Mouse (Mus musculus): ENCODE measurements around the gene Lrrc66.
A peak's percentile ranks its signal among the peaks of the same experiment; 100 is the strongest.

The Lrrc66 gene

GRCm38 (mm10) chr5:73632291-73632690, at the start of gene Lrrc66:
TSS of gene Lrrc66 (minus strand) at chr5:73632526.
- no peak for DNase-seq (ENCODE audit: low read depth, low spot score)

DNA sequence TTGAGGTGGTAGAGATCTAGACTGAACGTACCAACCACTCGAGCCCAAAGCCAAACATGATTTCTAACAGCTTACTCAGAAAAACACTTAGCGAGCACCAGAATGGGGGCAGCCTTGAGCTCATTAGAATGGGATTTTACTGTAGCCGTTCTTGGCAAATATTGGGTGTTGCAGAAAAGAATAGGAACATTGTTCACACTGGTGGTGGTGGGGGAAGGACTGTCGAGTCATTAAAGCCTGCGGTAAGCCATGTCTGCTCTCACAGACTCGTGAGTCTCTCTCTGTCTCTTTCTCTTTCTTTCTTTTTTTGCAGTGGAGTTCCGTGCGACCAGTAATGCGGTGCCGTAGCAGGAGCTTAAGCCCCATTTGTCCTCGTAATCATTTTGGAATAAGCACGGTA, 44.3 kb upstream of the Lrrc66 start:
- peak; percentile 74 for DNase-seq (ENCODE audit: low read depth, low spot score)

DNA sequence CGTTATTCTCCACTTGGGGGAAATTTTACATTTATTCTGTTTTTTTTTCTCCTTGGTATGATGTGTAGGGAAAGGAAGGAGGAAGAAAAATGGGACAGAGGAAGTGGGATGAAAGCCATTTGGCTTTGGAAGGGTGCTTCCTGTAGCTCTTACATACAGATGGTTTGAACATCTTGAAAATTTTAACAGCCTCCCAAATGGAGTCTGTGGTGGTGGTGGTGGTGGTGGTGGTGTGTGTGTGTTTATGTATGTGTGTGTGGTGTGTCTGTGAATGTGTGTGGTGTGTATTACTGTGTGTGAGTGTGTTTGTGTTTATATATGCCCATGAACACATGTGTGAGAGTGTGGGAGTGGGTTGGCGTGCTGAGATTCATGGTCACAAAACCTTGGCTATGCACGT, 43.3 kb upstream of the Lrrc66 start:
- DNase-seq (ENCODE audit: low read depth, low spot score) = peak; percentile 31

GRCm38 (mm10) chr5:73669386-73669785, 37.1 kb upstream of the Lrrc66 start:
- DNase-seq (ENCODE audit: low read depth, low spot score) = no peak

DNA sequence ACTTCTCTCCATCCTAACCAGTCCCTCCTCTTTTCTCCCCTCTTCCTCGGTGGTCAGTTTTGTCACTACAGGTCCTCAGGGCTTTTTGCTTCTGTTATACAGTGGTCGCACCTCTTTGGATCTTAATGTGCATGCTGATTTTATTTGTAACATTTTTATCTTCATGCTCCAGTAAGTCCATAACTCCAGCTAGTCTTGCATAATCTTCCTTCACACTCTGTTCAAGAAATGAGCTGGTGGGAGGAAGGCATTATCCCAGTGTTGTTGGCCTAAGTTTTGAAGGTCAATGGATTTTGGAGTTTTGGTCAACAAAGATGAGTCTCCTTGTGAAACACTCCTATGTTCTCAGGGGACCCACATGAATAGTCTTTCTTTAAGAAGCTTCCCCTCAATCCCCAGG, 35.6 kb upstream of the Lrrc66 start:
- no peak for DNase-seq (ENCODE audit: low read depth, low spot score)

DNA sequence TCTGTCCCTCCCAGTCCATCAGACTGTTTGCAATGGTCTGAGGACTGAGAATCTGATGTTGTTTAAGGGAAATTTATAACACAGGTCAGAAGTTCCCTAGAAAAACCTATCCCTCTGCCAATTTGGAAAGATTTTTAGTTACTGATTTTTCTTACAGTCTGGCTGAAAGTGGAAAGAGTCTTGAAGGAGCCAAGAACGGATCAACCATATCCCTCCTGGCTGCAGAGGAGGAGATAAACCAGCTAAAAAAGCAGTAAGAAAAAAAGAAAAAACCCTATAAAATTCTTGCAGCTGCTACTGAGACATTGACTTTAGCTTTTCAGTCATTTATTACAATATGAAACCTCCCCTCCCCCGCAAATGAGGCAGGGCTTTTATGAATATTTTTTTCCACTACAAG, 34.4 kb upstream of the Lrrc66 start:
- no peak for DNase-seq (ENCODE audit: low read depth, low spot score)

DNA sequence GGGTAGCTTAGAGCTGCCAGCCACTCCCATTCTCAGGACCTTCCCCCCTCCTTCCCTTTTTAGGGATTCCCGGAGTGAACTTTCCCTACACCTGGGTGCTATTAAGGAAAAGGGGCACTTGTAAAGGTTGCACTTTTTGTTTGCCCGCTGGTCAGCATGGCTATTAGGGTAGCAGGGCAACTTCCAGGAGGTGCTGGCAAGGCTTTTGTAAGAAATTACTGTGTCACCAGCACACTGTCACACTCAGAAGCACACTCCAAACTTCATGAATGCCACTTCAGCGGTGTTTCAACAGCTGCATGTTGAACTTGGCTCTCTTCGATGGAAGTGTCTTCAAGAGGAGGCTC, 19.5 kb upstream of the Lrrc66 start:
- DNase-seq (ENCODE audit: low read depth, low spot score) = no peak

GRCm38 (mm10) chr5:73651061-73651854, 18.9 kb upstream of the Lrrc66 start, which contains the start of gene Spata18:
TSS of gene Spata18 (plus strand) at chr5:73651379.
- no peak for DNase-seq (ENCODE audit: low read depth, low spot score)

GRCm38 (mm10) chr5:73650365-73650964, 18.1 kb upstream of the Lrrc66 start:
- DNase-seq (ENCODE audit: low read depth, low spot score) = peak; percentile 31

GRCm38 (mm10) chr5:73647261-73647900, 15.1 kb upstream of the Lrrc66 start, which contains the start of gene Sgcb:
TSS of gene Sgcb (minus strand) at chr5:73647790.
- peak; percentile 91 for DNase-seq (ENCODE audit: low read depth, low spot score)

DNA sequence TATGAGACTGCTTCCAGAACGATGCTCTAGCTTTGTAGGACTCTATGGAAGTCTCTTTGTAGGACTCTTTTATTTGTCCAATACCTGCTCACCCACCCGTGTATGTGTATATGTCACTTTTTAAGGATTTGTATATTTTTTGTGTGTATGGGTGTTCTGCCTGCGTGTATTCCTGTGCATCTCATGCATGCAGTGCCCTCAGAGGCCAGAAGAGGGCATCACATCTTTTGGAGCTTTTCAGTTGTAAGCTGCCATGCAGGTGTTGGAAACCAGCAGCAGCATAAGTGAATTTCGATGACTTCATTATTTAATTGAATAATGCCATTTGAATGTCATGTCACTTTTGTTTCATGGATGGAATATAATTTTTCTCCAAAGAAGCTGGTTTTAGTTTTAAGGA, 9.8 kb upstream of the Lrrc66 start:
- DNase-seq (ENCODE audit: low read depth, low spot score) = peak; percentile 55

DNA sequence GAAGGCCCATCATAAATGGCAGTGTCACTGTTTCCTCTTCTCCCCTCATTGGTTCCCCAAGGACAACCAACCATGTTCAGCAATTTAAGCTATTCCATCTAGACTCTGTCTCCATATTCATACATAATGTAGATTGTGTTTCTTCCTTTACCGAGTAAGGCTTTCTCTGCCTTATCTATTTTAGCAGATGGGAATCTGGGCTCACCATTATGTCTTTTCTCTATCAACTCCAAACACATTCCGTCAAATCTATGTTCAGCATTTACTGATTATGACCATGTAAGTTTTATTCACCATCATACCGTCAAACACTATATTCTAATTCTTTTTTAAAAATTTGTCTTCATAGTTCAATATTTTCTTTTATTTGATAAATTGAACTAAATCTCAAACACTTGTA, 8.7 kb upstream of the Lrrc66 start:
- DNase-seq (ENCODE audit: low read depth, low spot score) = no peak

GRCm38 (mm10) chr5:73637337-73638107, 5.2 kb upstream of the Lrrc66 start:
- peak; percentile 83 for DNase-seq (ENCODE audit: low read depth, low spot score)

GRCm38 (mm10) chr5:73633141-73633540, 815 bp upstream of the Lrrc66 start:
- peak; percentile 86 for DNase-seq (ENCODE audit: low read depth, low spot score)

DNA sequence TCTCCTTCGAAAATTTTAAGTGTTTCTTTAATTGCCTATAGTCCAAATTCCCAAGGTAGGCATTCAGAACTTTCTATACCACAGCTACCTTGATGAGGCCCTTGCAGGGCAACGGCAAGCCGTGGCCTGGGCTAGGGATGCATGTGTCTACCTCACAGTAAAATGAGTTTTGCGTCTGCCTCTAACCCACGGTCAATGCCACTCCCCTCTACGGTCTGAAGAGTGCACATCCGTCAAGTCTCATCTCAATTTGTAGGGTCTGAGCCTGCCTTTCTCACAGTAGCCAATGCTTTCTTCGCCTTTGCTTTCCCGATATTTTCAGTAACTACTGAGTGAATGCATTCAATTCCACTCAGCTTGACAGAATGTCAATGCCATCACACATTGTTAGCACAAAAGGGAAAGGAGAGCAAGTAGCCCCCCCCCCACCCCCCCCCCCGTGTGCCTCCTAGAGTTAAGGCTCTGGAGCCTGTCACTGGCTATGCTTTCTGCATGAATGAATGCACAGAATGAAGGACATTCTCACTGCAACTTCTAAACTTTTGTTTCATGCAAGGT, 1.2 kb downstream of the Lrrc66 start:
- no peak for DNase-seq (ENCODE audit: low read depth, low spot score)

DNA sequence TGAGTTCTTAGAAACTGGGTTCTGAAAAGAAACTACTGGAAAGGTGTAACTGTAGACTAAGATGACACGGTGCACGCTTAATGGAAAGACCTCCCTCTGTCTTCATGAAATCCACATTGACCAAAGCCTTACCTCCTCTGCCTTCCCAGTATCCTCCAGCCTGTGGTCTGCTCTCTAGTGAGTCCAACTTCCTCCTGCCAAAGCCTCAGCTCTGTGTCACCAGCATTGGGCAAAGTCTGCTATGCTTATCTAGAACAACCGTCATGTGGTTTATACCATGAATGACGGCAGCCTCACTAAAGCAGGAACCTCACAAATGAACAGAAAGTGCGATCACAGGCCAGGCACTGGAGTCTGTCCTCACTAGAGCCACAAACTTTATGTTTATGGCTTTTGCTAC, 2.2 kb downstream of the Lrrc66 start:
- DNase-seq (ENCODE audit: low read depth, low spot score) = no peak

DNA sequence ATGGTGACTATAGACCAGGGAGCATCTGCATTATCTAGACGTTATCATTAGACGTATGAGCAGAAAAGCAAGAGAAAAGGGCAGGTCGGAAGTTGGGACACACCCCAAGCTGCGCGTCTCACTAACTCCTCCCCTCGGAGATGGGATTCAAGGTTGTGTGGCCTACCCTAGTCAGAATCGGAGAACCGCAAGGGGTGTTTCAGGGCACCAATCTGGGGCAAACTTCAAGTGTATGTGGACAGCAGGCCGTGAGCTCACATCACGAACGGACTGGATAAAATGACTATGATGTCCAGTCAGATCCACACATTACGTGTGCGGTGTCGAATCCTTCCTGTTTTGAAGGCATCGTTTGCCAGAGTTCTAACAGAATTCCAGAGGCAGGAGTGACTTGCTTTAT, 4.3 kb downstream of the Lrrc66 start:
- DNase-seq (ENCODE audit: low read depth, low spot score) = no peak

GRCm38 (mm10) chr5:73627559-73627958, 4.8 kb downstream of the Lrrc66 start:
- no peak for DNase-seq (ENCODE audit: low read depth, low spot score)

GRCm38 (mm10) chr5:73626842-73627241, 5.5 kb downstream of the Lrrc66 start:
- DNase-seq (ENCODE audit: low read depth, low spot score) = no peak

- no peak for DNase-seq (ENCODE audit: low read depth, low spot score)
Observed at GRCm38 (mm10) chr5:73625505-73625904, 6.8 kb downstream of the Lrrc66 start.

DNA sequence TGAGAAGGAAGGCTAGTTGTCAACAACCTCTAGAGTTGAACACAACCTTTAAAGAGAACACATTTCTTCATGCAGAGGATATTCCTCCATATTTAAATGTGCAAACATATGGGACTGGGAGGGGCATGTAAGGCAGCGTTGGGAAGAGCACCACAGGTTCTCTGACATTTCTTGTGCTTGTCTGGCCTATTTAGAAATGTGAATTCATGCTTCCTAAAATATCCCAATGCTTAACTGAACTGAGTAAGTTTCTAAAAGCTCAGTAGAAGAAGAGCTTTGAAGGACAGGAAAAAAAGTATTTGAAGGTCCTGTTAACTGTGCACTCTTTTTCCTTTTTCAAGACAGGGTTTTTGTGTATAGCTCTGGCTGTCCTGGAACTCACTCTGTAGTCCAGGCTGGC, 13.4 kb downstream of the Lrrc66 start:
- DNase-seq (ENCODE audit: low read depth, low spot score) = peak; percentile 54

DNA sequence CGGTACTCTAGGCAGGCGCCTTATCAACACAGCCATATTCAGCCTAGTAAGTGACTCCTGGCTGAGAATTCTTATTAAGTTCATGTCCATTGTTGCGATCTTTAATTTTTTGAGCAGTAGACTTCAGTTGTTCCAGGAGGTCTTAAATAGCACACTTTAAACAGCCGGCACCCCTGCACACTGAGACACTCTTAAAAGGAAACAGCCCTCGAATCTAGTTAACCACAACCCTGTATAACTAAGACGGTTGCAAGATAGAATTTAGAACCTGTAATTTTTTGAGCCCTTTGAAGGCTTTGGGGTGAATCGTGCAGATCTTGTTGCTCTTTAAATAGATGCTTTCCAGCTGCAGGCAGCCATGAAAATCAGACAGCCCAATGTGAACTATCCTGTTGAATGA, 17.1 kb downstream of the Lrrc66 start:
- peak; percentile 67 for DNase-seq (ENCODE audit: low read depth, low spot score)
